Mouse (Mus musculus): ENCODE measurements at regions not wholly inside any gene's neighbourhood (a gene's known extent, or its start where the extent isn't known, plus 50 kb on each side); places are given as distances from the start of the nearest gene placed in this dataset.

GRCm38 (mm10) chr6:31121008-31121407 is 162.1 kb upstream of the Klf14 start:
- Histone ChIP-seq H3K27me3 (ENCODE audit: low read depth, poor library complexity, severe bottlenecking) (no peaks in the 10 kb centered on the region), H3K4me3 (no peak overlapping the region), H3K27ac (no peak overlapping the region), H3K36me3 (no peaks in the 10 kb centered on the region), H3K9me3 (replicated peaks) (no peaks in the 10 kb centered on the region), H3K4me1 (0 out of 2 replicates have a peak, but pooled peaks cover 4% of the 10 kb centered on the region)
- 89% methylated on average over 8 of the region's 8 CpGs for WGBS
- DNase-seq (ENCODE audit: low spot score), result no peak

DNA sequence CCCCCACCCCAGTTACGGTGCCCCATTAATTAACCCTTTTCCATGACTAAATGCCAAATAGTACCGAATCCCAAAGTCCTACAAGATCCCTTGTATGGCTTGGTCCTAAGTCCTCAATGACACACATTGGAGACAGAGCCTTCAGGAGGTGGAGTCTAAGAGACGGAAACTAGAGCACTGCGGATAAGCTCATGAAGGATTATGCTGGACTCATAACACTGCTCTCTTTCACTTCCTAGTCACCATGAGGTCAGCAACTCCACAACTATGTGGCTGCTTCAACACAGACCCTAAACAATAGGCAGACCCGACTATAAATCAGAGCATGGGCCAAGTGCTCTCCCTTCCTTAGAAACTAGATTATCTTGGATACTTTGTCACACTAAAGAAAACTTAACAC is 164.0 kb upstream of the Klf14 start:
- no peak for DNase-seq (ENCODE audit: low spot score)
- H3K4me3 ChIP-seq, result no peak overlapping the region
- H3K27ac ChIP-seq, result no peak overlapping the region
- H3K4me1 ChIP-seq, result 0 out of 2 replicates have a peak, but pooled peaks cover 4% of the 10 kb centered on the region
- no peaks in the 10 kb centered on the region for H3K27me3 ChIP-seq (ENCODE audit: low read depth, poor library complexity, severe bottlenecking)
- no peaks in the 10 kb centered on the region for H3K36me3 ChIP-seq
- no peaks in the 10 kb centered on the region for H3K9me3 ChIP-seq (replicated peaks)
- 92% methylated on average over 5 of the region's 5 CpGs for WGBS

DNA sequence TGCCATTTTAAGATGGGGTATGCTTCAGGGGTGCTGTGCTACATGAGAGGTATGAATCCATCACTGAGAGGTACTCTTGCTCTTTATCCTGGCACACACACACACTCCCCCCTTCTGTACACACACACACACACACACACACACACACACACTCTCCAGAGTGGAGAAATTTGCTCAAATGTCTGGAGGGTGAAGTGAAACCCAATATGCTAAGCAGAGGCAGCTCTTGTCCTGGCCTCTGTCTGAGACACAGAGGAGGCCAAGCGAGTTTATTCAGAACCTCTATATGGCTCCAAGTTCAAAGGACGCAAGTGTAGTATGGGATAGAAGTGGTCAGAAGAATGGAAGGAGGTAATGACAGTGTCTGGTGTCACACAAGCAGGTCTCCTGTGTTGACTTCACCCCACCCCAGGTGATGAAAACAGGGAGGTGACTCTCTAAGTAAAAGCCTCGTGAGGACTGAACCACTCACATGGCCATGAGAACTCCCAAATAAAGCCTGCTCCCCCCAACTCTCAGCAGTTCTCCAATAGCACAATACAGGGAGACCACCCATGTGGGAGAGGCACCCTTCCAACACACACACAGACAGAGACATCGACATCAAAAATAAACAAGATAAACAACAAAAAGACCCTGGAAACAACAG is 164.6 kb upstream of the Klf14 start:
- Histone ChIP-seq H3K27me3 (ENCODE audit: low read depth, poor library complexity, severe bottlenecking) (no peaks in the 10 kb centered on the region), H3K4me3 (no peak overlapping the region), H3K9me3 (replicated peaks) (no peaks in the 10 kb centered on the region), H3K27ac (no peak overlapping the region), H3K4me1 (0 out of 2 replicates have a peak, but pooled peaks cover 4% of the 10 kb centered on the region), H3K36me3 (no peaks in the 10 kb centered on the region)
- WGBS, result 75% methylated on average over 4 of the region's 4 CpGs
- no peak for DNase-seq (ENCODE audit: low spot score)

GRCm38 (mm10) chr6:31124076-31124475 is 165.2 kb upstream of the Klf14 start:
- no peak for DNase-seq (ENCODE audit: low spot score)

GRCm38 (mm10) chr6:31124872-31125271 is 166.0 kb upstream of the Klf14 start:
- H3K4me1 ChIP-seq, result 0 out of 2 replicates have a peak, but pooled peaks cover 4% of the 10 kb centered on the region
- H3K27me3 ChIP-seq (ENCODE audit: low read depth, poor library complexity, severe bottlenecking), result no peaks in the 10 kb centered on the region
- H3K27ac ChIP-seq, result no peak overlapping the region
- no peak overlapping the region for H3K4me3 ChIP-seq
- WGBS, result 95% methylated on average over 4 of the region's 4 CpGs
- H3K9me3 ChIP-seq (replicated peaks), result no peaks in the 10 kb centered on the region
- H3K36me3 ChIP-seq, result no peaks in the 10 kb centered on the region
- DNase-seq (ENCODE audit: low spot score), result no peak

More at GRCm38 (mm10) chr6:31124076-31124475, 165.2 kb upstream of the Klf14 start:
- Histone ChIP-seq H3K9me3 (replicated peaks) (no peaks in the 10 kb centered on the region), H3K27ac (no peak overlapping the region), H3K36me3 (no peaks in the 10 kb centered on the region), H3K4me3 (no peak overlapping the region), H3K4me1 (0 out of 2 replicates have a peak, but pooled peaks cover 4% of the 10 kb centered on the region), H3K27me3 (ENCODE audit: low read depth, poor library complexity, severe bottlenecking) (no peaks in the 10 kb centered on the region)
- WGBS, result 86% methylated on average over 6 of the region's 6 CpGs

- H3K36me3 ChIP-seq, result no peaks in the 10 kb centered on the region
- H3K27ac ChIP-seq, result no peak overlapping the region
- WGBS, result 74% methylated on average over 19 of the region's 19 CpGs
Measured at GRCm38 (mm10) chr6:31125328-31126118, 166.6 kb upstream of the Klf14 start.

GRCm38 (mm10) chr6:31126131-31126871 is 167.4 kb upstream of the Klf14 start:
- Histone ChIP-seq H3K27ac (no peak overlapping the region), H3K36me3 (no peaks in the 10 kb centered on the region), H3K4me1 (0 out of 2 replicates have a peak, but pooled peaks cover 4% of the 10 kb centered on the region), H3K9me3 (replicated peaks) (no peaks in the 10 kb centered on the region), H3K4me3 (no peak overlapping the region), H3K27me3 (ENCODE audit: low read depth, poor library complexity, severe bottlenecking) (no peaks in the 10 kb centered on the region)
- DNase-seq (ENCODE audit: low spot score), result no peak
- WGBS, result 87% methylated on average over 15 of the region's 15 CpGs

More at GRCm38 (mm10) chr6:31125328-31126118, 166.6 kb upstream of the Klf14 start:
- Histone ChIP-seq H3K4me3 (no peak overlapping the region), H3K9me3 (replicated peaks) (no peaks in the 10 kb centered on the region), H3K4me1 (0 out of 2 replicates have a peak, but pooled peaks cover 4% of the 10 kb centered on the region), H3K27me3 (ENCODE audit: low read depth, poor library complexity, severe bottlenecking) (no peaks in the 10 kb centered on the region)
- DNase-seq (ENCODE audit: low spot score), result no peak

GRCm38 (mm10) chr6:31129170-31129569 is 170.3 kb upstream of the Klf14 start:
- Histone ChIP-seq H3K27me3 (ENCODE audit: low read depth, poor library complexity, severe bottlenecking) (no peaks in the 10 kb centered on the region), H3K27ac (no peak overlapping the region), H3K9me3 (replicated peaks) (no peaks in the 10 kb centered on the region), H3K4me1 (0 out of 2 replicates have a peak, but pooled peaks cover 4% of the 10 kb centered on the region), H3K36me3 (no peaks in the 10 kb centered on the region), H3K4me3 (no peak overlapping the region)
- 89% methylated on average over 7 of the region's 7 CpGs for WGBS
- no peak for DNase-seq (ENCODE audit: low spot score)

DNA sequence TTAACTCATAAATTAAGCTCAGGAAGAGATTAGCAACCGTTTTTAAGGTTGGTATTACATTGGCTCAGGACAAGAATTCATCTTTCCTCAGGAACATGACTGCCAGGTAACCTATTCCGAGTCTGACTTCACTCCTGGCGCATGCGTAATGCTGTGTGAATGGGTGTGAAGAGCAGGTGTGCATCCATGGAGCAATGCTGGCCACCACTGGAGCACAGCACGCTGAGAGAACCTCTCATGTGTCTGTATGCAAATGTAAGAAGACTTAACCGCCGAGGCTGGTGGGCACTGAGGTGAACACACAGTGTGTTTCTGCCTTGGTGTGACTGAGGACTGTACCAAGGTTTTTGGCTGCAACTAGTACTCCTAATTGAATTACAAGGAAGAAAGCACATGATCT is 171.1 kb upstream of the Klf14 start:
- Histone ChIP-seq H3K4me3 (no peak overlapping the region), H3K36me3 (no peaks in the 10 kb centered on the region), H3K27me3 (ENCODE audit: low read depth, poor library complexity, severe bottlenecking) (no peaks in the 10 kb centered on the region), H3K9me3 (replicated peaks) (no peaks in the 10 kb centered on the region), H3K4me1 (0 out of 2 replicates have a peak, but pooled peaks cover 4% of the 10 kb centered on the region), H3K27ac (no peak overlapping the region)
- 87% methylated on average over 7 of the region's 7 CpGs for WGBS
- no peak for DNase-seq (ENCODE audit: low spot score)

- Histone ChIP-seq H3K4me3 (no peak overlapping the region), H3K27me3 (ENCODE audit: low read depth, poor library complexity, severe bottlenecking) (no peaks in the 10 kb centered on the region), H3K9me3 (replicated peaks) (no peaks in the 10 kb centered on the region), H3K4me1 (0 out of 2 replicates have a peak, but pooled peaks cover 4% of the 10 kb centered on the region), H3K27ac (no peak overlapping the region), H3K36me3 (no peaks in the 10 kb centered on the region)
- DNase-seq (ENCODE audit: low spot score), result no peak
- WGBS, result 78% methylated on average over 1 of the region's 1 CpGs
Measured at GRCm38 (mm10) chr6:31130522-31130921, 171.6 kb upstream of the Klf14 start.

- Histone ChIP-seq H3K36me3 (no peaks in the 10 kb centered on the region), H3K4me1 (no peaks in the 10 kb centered on the region), H3K9me3 (replicated peaks) (no peaks in the 10 kb centered on the region), H3K4me3 (no peak overlapping the region), H3K27me3 (ENCODE audit: low read depth, poor library complexity, severe bottlenecking) (no peaks in the 10 kb centered on the region), H3K27ac (no peak overlapping the region)
- 91% methylated on average over 9 of the region's 9 CpGs for WGBS
- no peak for DNase-seq (ENCODE audit: low spot score)
Measured at GRCm38 (mm10) chr6:31131716-31132115, 172.8 kb upstream of the Klf14 start.

DNA sequence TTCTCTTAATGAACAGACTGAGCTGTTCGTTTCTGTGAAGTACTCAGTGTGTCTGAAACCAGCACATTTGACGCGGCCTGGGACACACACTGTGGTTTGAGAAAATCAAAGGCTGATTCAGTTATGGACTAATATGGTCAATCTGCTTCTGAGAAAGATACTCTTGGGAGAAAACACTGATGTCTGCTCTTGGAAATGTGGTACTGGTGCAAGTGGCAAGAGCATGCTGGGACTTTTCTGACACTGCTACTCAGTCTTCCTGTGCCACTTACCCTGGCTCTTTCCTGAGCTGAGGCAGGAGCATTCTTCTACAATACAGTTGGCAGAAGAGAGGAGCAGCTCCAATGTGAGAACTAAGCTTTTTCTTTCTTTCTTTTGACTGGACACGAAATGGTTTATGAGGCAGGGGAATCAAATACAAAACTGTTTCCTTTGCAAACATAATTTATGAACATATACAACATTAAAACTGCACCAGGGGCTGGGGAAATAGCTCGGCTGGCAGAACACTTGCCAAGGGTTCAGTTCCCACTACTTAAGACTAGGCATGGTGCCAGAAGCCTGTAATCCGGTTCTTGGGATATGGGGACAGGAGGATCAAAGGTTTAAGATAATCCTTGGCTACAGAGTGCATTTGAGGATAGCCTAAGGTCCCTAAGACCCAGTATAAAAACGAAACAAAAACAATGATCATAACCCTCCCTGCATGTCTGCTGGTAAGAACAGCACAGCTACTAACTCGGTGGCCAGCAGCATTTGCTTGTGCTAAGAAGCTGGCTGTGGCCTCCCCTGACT is 173.7 kb upstream of the Klf14 start:
- Histone ChIP-seq H3K4me1 (no peaks in the 10 kb centered on the region), H3K36me3 (no peaks in the 10 kb centered on the region), H3K27ac (no peak overlapping the region), H3K9me3 (replicated peaks) (no peaks in the 10 kb centered on the region), H3K27me3 (ENCODE audit: low read depth, poor library complexity, severe bottlenecking) (no peaks in the 10 kb centered on the region), H3K4me3 (no peak overlapping the region)
- no peak for DNase-seq (ENCODE audit: low spot score)
- 88% methylated on average over 8 of the region's 8 CpGs for WGBS

Measured in limb, embryonic 10.5 days (tissue).